Mouse (Mus musculus) urinary bladder, postnatal 14 days (tissue): ENCODE measurements around the gene Gpsm3.

Experiments
- DNase-seq: peaks from one replicate; pipeline ENCODE4 v3.0.0; 2021; ENCODE audit warnings: low spot score

The Gpsm3 gene

DNA sequence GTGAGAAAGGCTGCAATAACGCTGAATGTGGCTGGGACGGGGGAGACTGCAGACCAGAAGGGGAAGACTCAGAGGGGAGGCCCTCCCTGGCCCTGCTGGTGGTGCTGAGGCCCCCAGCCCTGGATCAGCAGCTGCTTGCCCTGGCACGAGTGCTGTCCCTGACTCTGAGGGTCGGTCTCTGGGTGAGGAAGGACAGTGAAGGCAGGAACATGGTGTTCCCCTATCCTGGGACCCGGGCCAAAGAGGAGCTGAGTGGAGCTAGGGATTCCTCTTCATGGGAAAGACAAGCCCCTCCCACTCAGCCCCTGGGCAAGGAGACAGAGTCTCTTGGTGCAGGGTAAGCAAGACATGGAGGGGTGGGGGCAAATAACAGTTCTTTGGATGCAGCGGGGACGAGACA lies 6.2 kb upstream of the Gpsm3 start:
- no peak for DNase-seq

GRCm38 (mm10) chr17:34583819-34584218 lies 5.8 kb upstream of the Gpsm3 start:
- DNase-seq: no peak

DNA sequence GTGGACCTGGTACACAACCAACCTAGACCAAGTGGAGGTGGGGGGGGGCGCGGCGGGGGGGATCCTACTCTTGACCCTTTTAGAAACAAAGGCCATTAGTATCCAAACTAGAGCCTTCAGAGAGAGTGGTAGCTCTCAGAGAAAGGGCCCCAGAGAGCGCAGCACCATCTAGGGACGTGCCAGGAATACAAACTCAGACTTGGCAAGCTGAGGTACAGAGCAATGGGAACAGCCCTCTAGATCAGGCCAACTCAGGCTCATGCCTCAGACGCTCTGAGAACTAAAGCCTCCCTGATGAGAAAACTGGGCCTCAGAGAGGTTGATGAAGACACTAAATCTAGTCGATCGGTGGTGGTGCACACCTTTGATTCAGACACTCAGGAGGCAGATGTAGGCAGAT lies 4.5 kb upstream of the Gpsm3 start:
- no peak for DNase-seq

DNA sequence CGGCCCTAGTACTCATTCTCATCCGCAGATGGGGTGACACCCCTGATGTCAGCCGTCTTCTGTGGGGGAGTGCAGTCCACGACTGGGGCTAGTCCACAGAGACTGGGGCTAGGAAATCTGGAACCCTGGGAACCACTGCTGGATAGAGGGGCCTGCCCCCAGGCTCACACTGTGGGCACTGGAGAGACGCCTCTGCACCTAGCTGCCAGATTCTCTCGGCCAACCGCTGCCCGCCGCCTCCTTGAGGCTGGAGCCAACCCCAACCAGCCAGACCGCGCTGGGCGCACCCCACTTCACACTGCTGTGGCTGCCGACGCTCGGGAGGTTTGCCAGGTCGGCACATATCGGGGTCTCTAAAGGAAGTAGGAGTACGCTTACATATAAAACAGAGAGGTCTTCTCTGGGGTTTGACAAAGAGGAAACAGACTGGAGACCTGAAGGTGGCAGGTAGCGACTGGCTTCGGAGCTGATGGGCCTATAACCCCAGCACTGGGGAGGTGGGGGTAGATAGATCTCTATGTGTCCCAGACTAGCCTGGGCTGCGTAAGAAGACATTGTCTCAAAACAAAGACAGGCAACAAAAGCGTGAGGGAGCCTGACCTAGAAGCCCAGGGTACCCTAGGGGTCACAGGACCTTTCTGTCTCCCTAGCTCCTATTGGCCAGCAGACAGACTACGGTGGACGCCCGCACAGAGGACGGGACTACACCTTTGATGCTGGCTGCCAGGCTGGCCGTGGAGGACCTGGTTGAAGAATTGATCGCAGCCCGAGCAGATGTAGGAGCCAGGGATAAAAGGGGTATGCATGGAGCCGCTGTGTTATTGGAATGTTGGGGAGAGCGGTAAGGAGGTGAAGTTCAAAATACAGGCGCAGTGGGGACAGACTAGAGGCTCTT lies 3.5 kb upstream of the Gpsm3 start:
- DNase-seq: no peak

GRCm38 (mm10) chr17:34586796-34587422 lies 2.7 kb upstream of the Gpsm3 start:
- peak; percentile 90 for DNase-seq

GRCm38 (mm10) chr17:34587423-34587811 lies 2.2 kb upstream of the Gpsm3 start:
- DNase-seq: peak; percentile 96

DNA sequence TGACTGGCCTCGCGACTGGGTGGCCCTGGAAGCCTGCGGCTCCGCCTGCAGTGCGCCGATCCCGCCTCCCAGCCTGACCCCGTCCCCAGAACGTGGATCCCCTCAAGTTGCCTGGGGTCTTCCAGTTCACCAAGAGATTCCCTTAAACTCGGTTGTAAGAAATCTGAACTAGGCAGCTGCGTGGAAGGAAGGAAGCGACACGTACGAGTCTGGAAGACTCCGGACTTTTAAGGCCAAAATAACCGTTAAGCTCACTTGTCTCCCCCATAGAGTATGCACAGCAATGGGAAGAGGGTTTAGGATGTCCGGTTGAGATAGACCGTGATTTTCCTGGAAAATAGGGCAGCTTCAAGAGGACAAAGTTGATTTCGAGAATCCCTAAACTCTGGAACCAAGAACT lies 1.8 kb upstream of the Gpsm3 start:
- DNase-seq: no peak

- DNase-seq: no peak
Observed at GRCm38 (mm10) chr17:34588767-34589166, 839 bp upstream of the Gpsm3 start.

GRCm38 (mm10) chr17:34589206-34589605 lies 400 bp upstream of the Gpsm3 start:
- DNase-seq: no peak

DNA sequence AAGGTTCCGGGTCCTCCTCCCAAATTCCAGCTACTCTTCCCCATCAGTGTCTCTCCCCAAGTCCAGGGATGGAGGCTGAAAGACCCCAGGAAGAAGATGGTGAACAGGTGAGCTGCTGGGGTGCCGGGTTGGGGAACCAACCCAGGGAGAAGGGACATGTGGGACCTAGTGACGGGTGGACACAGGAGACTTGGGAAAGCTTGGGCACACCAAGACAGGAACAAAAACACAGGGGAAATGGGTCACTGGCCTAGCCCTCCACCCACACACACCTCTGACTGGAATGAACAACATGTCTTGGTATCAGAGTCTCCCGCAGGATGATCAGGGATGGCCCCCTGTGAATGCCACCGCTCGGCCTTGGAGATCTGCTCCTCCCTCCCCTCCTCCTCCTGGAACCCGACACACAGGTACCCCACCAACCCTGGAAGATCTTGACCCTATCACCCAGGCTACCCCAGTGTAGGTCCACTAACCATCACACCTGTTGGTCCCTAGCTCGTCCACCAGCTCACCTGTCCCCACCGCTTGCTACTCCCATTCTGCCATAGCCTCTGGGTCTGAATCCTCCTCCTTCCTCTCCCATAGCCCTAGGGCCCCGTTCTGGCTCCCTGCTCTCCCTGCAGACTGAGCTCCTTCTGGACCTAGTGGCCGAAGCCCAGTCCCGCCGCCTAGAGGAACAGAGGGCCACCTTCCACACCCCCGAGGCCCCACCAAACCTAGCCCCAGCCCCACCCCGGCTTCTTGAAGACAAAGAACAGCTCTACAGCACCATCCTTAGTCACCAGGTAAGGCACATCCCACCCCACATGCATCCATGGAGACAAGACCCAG lies 765 bp downstream of the Gpsm3 start:
- DNase-seq: no peak

- no peak for DNase-seq
Observed at GRCm38 (mm10) chr17:34591029-34591993, 1.7 kb downstream of the Gpsm3 start, which contains the start of gene Pbx2. TSS of gene Pbx2 (plus strand) at chr17:34591266.

- peak; percentile 95 for DNase-seq
Observed at GRCm38 (mm10) chr17:34591994-34592375, 2.4 kb downstream of the Gpsm3 start.

- DNase-seq: peak; percentile 46
Observed at GRCm38 (mm10) chr17:34592581-34593549, 3.3 kb downstream of the Gpsm3 start.

- DNase-seq: no peak
Observed at GRCm38 (mm10) chr17:34593752-34594525, 4.3 kb downstream of the Gpsm3 start.

DNA sequence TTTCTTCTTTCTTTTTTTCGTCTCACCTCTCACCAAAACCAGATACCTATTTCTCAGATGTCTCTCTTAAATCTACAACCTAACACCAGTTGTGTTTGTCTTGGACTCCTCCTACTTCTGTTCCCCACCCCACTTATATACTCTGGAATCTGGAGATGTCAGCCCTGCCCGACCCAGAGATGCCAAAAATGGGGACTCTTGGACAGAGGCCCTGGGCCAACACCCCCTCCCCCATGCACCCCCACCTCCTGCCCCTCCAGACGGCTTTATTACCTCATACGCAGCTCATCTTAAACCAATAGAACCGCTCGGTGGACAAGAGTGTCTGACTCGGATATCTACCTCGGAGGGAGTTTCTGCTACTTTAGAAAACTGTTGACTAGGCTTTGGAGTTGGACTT lies 6.5 kb downstream of the Gpsm3 start:
- no peak for DNase-seq

DNA sequence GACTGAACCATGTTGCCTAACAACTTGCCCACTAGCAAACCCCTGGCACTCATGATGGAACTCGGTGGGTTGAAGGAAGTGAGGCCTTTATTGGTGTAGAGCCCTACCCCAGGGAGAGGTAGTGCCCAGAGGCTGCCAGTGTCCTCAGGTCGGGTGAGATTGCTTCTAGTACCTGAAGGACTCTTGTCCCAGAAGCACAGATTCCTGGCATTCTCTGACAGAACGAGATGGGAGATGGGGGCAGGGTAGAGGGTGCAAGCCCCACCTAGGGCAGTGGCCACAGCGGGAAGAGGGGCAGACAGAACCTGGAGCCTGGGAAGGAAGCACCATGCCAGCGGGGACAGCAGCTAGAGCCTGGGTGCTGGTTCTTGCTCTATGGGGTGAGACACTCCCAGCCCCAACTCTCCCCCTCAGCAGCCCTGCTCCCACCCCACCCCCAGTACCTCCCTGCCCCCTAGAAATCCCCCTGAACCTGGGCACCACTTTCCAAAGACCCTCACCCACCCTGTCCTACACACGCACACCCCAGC lies 8.0 kb downstream of the Gpsm3 start, which contains the start of gene Ager:
TSS of gene Ager (plus strand) at position 297 of the 530 bp plus-strand sequence.
- no peak for DNase-seq

DNA sequence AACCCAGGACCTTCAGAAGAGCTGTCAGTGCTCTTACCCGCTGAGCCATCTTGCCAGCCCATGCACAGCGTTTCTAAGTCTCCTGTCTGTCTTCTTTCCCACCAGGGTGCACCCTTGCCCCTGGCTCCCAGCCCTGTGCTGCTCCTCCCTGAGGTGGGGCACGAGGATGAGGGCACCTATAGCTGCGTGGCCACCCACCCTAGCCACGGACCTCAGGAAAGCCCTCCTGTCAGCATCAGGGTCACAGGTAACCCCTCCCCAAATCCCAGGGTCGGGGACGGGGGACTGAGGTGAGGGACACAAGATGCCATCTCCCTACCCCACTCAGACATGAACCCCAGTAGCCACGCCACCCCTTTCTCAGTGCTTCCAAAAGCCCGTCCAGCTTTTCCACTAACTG lies 10.3 kb downstream of the Gpsm3 start:
- DNase-seq: no peak

DNA sequence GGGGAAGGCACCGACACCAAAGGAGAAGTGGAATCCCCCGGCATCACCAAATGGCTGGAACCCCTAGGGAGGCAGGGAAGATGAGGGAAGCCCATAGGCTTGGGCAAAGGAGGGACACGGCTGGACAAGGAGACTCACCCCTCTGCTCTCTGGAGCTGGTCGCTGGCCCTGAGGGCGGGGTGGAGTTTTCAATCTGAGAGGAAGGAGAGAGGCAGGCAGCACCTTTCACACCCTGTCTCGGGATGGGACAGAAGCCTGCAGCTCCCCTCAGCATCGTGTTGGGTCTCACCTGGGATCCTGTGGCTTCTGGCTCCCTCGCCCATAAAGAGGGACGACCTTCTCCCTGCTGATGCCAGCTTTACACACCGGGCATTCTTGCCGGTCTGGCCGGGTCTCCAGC lies 12.2 kb downstream of the Gpsm3 start:
- DNase-seq: no peak
